Mouse (Mus musculus) midbrain, embryonic 15.5 days (tissue): ENCODE results near the gene Ptprd. TPM values are rescaled to one million over a fixed set of nuclear protein-coding genes. Genes with fewer than 3 reads are reported as not detected.

Experiments
- ATAC-seq: fragments of 200-750 bp; cut with Nextera tagmentation; replicated peaks from 2 replicates; pipeline ENCODE4 v1.8.0; 2017; ENCODE audit warnings: moderate TSS enrichment
- H3K27ac ChIP-seq: fragments of 300-500 bp; sonication (generic); 2 replicates; pipeline ENCODE4 v1.5.1; 2015; ENCODE audit warnings: mild to moderate bottlenecking, inconsistent platforms
- H3K27me3 ChIP-seq: fragments of 300-500 bp; sonication (generic); replicated peaks from 2 replicates; pipeline ENCODE4 v1.6.1; 2015; ENCODE audit warnings: inconsistent platforms
- H3K36me3 ChIP-seq: fragments of 300-500 bp; sonication (generic); replicated peaks from 2 replicates; pipeline ENCODE4 v1.6.1; 2015; ENCODE audit warnings: inconsistent platforms
- H3K4me1 ChIP-seq: fragments of 300-500 bp; sonication (generic); 2 replicates; pipeline ENCODE4 v1.6.1; 2015; ENCODE audit warnings: inconsistent platforms
- H3K4me2 ChIP-seq: fragments of 300-500 bp; sonication (generic); 2 replicates; pipeline ENCODE4 v1.6.1; 2015; ENCODE audit warnings: inconsistent platforms, mild to moderate bottlenecking, moderate library complexity
- H3K4me3 ChIP-seq: fragments of 300-500 bp; sonication (generic); 2 replicates; pipeline ENCODE4 v1.5.1; 2015; ENCODE audit warnings: mild to moderate bottlenecking, inconsistent platforms
- H3K9ac ChIP-seq: fragments of 300-500 bp; sonication (generic); 2 replicates; pipeline ENCODE4 v1.6.1; 2015; ENCODE audit warnings: mild to moderate bottlenecking, inconsistent platforms
- H3K9me3 ChIP-seq: fragments of 300-500 bp; sonication (generic); 2 replicates; pipeline ENCODE4 v1.6.1; 2016; ENCODE audit warnings: inconsistent platforms
- WGBS: fragments of 180-500 bp; shearing (Covaris S2); methylation state at CpG from one replicate; pipeline ENCODE4 v1.1.7; 2015; ENCODE audit warnings: mixed read lengths; 5-methylcytosine and 5-hydroxymethylcytosine counted together
- microRNA-seq: library from miRNA; unstranded; fragments of <30 nt; microRNA quantifications from one replicate; pipeline ENCODE4, GENCODE M21; 2016
- polyA plus RNA-seq: library from polyadenylated mRNA; unstranded; fragments of >200 nt; fragmentation: Nextera tagmentation; extraction: Ambion mirVana; gene quantifications from 2 replicates; pipeline ENCODE4 v1.2.1, GENCODE M21; 2015

Ptprd gene
- polyA plus RNA-seq, 1 experiment from 2014 or later: 91.7 TPM

DNA sequence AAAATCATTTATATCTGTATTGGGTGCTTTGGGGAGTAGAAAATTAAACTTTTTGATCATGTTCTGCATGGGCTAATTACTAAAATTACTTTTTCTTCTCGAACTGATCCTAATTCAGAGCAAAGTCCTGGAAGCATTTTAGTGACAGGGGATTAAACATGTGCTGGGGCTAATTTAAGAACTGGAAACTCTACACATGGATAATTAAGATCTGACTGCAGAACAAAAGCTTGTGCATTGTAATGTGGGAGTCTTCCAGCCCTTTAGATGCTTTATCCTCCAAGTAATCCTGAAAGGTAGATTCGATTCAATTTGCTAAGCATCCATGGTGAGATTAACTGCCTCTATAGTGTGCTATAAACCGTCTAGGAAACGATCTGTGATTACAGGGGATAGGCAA is 2316.9 kb downstream of the Ptprd start:
- Histone ChIP-seq H3K27ac (no peak overlapping the region), H3K4me1 (no peaks in the 10 kb centered on the region), H3K4me2 (no peak overlapping the region), H3K27me3 (no peaks in the 10 kb centered on the region), H3K4me3 (no peak overlapping the region), H3K9ac (no peak overlapping the region), H3K9me3 (no peaks in the 10 kb centered on the region), H3K36me3 (no peaks in the 10 kb centered on the region)
- no peak; the same call in 1 of the 2 replicates for ATAC-seq
- WGBS: 9% methylated on average over 4 of the region's 4 CpGs

Small RNAs within 50 kb of the gene (microRNA-seq; reads per million reads assigned to microRNA genes)
- gene Gm23159: not detected
